Comparison of ENCODE assay signal across 1 mouse cellular context in genomic region chr10:128492633-128493311, GRCm38 (mm10).
TF ChIP-seq lines count a peak whose summit lies in the region.

No protein-coding gene starts in this region.

TF ChIP-seq in CH12.LX, 34 proteins besides CTCF, POLR2A, EP300 and RAD21:
- 0 out of 2 replicates have a peak, but pooled peaks have one; percentile 8 for TF ChIP-seq ZMIZ1 (IDR thresholded peaks at IDR 0.05; ENCODE audit: low read depth, low read length)
- TF ChIP-seq USF1 (IDR thresholded peaks at IDR 0.05; ENCODE audit: low read depth, low read length) = no peak
- peak; percentile 14; the same call in 1 of the 2 replicates for TF ChIP-seq POLR2AphosphoS2 (IDR thresholded peaks at IDR 0.05; ENCODE audit: low read depth, low read length)
